In genomic region chr11:50601641-50602355, GRCm38 (mm10) we compare ENCODE assay signal across 8 mouse cellular contexts. TPM values are rescaled to one million over a fixed set of nuclear protein-coding genes. Genes with fewer than 3 reads are reported as not detected.
A peak's percentile ranks its signal among the peaks of the same experiment; 100 is the strongest.
DNase-seq lines count a peak whose midpoint lies in the region; ATAC-seq lines count a peak whose summit lies in the region.

Gene Adamts2, plus strand, starts transcription at chr11:50602084.

- intact Hi-C loops in left cerebral cortex, postnatal 36 days (cut with DNase I), result loop anchor here (5.0 kb wide), 3 partner anchors 144 to 166 kb away; no protein-coding TSS in a partner anchor

- peak; percentile 81 for ATAC-seq in frontal cortex, adult (ENCODE audit: low TSS enrichment)
- peak; percentile 61 to 69 for ATAC-seq in hematopoietic stem cell, adult 5-6 weeks (replicated peaks in 1 of 2; ENCODE audit: insufficient read depth in 1 of 2, low FRiP score in 2 of 2, low TSS enrichment in 1 of 2, low read depth in 1 of 2, poor library complexity in 2 of 2, severe bottlenecking in 2 of 2)

- DNase-seq in NIH3T3 (ENCODE audit: low read depth), result peak; percentile 90
- peak; percentile 28 for DNase-seq in cerebellum, adult 8-10 months
- peak; percentile 45 to 65 for DNase-seq in left cerebral cortex, postnatal 36 days (ENCODE audit: low spot score in 2 of 2)
- DNase-seq in mesoderm, embryonic 11.5 days (ENCODE audit: low read depth, low spot score), result peak; percentile 73
- DNase-seq in skeletal muscle tissue, adult 2 months (ENCODE audit: low read depth, low spot score), result peak; percentile 59
- no peak for DNase-seq in natural killer cell, adult 2 months (ENCODE audit: low spot score in 2 of 2)

RNA-seq across cellular contexts. Expression of gene Adamts2, which starts in this region (rescaled TPM):
- total RNA-seq in hematopoietic stem cell, adult 5-6 weeks (2017), result 0.20 TPM in 1 of 2 replicates, not detected in the other
- 10 to 100 TPM in 1 of 2 experiments, 1 to 10 TPM in 1; 8.2 to 12.6 TPM for total RNA-seq in left cerebral cortex, postnatal 36 days (2021)

Comparison
In these comparisons a context has a peak if more than half of its experiments do, and no peak if none do; other contexts are left out.
1. Peak in ATAC-seq in hematopoietic stem cell, adult 5-6 weeks; RNA of the gene not detected or under 1 TPM.
2. DNase-seq: peak in NIH3T3 (single experiment), cerebellum, adult 8-10 months (single experiment), left cerebral cortex, postnatal 36 days (2 of 2), mesoderm, embryonic 11.5 days (single experiment) and skeletal muscle tissue, adult 2 months (single experiment); none in natural killer cell, adult 2 months (0 of 2).